Mouse (Mus musculus) frontal cortex, postnatal 14 days (tissue): Measurements from ENCODE around the gene Ppp1r13l.
A peak's percentile ranks its signal among the peaks of the same experiment; 100 is the strongest.

Source experiments
- DNase-seq, 2 experiments: peaks; one replicate each; pipeline ENCODE4 v3.0.0; 2022; ENCODE audit warnings: low spot score in 2 of 2

Gene Ppp1r13l

DNA sequence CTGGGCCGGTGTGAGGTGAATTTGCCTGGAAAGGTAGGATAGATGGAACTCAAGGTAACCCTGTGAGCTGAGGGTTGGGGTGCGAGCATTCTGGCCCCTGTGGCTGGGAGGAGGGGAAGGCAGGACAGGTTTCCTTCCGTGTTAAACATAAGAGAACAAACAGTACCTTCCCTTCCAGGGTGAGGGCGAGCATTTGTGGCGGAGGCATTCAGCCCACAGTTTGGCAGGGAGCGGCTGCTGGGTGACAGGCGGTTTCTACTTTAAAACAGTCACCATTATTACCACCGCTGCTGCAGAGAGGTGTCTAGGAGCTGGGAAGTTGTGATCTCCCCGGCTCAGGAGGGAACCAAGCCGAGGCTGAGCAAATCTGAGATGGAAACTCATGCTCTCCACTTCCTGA lies 22.4 kb upstream of the Ppp1r13l start:
- DNase-seq: no peak

DNA sequence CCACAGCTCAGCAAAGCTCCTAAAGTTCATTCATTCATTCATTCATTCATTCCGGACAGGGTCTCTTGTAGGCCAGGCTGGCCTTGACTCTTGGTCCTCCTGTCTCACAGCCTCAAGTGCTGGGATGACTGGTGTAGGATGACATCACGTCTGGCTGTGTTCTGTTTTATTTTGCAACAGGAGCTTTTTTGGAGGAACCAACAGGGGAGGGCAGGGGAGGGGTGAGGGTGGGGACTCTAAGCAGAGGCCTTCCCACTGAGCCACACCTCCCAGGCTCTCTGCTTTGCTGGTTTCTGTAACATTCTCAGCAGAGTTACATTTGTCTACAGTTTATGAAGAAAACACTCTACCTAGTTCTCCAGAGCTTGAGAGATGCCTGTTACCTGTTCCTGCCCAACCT lies 21.5 kb upstream of the Ppp1r13l start:
- no peak for DNase-seq

GRCm38 (mm10) chr7:19338596-19338995 lies 21.0 kb upstream of the Ppp1r13l start:
- no peak for DNase-seq

- no peak for DNase-seq
Measured at GRCm38 (mm10) chr7:19341250-19341649, 18.3 kb upstream of the Ppp1r13l start.

DNA sequence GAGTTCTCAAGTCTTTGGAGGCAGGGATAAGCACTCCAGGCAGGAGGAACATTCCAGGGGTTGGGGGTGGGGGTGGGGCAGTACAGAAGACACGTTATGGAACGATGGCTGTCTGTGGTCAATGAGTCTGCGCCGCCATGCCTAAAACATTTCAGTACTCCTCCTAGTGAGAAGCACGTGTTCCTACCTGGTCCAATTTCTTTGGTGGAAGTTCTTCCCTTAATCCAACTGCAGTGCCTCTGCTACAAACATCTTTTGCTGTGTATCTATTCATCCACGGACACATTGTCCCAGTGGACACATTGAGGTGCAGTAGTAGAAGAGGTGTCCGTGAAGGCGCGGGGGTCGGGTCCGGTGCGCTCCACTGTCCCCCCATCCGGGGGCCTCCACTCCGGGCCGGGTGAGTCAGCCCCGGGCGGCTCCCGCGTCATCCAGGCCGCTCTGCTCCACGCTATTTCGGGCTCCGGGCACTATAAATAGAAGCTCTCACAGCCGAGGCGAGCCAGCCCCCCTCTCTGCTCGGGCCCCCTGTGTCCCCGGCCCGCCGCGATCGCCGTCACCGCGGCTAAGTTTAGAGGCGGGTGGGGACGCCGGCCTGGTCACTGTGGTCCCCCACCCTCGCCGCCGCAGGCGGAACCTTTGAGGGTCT lies 17.7 kb upstream of the Ppp1r13l start:
- DNase-seq: peak in 1 of 2 experiments; percentile 48

GRCm38 (mm10) chr7:19342481-19343027 lies 17.0 kb upstream of the Ppp1r13l start:
- DNase-seq: peak; percentile 78 to 92

- peak in 1 of 2 experiments; percentile 73 for DNase-seq
Measured at GRCm38 (mm10) chr7:19343210-19343808, 16.2 kb upstream of the Ppp1r13l start.

DNA sequence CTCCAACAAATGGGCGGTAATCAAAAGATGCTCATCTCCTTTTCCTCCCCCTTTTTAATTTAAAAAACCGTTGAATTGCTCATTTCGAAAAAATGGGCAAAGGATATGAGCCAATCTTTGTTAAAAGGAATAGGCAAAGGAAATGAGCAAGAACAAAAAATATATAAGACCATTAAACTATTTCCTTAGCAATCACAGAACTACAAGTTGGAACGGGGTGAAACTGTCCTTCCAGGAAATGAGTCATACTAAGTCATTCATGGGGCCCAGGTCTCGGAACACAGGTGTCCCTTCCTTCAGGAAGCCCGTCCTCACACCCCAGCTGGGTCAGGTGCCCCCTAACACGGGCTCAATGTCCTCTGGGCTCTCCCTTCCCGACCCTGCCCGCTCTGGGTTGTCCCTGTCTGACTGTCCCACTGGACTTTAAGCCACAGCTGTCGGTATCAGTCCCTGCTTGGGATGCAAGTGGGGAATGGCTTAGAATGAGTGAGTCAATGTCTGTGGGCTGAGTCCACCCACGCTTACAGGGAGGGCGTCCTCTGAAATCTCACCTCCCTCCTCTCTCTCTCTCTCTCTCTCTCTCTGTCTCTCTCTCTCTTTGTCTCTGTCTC lies 15.2 kb upstream of the Ppp1r13l start, which contains the start of gene Ercc1:
Gene Ercc1, plus strand, starts transcription at position 542 of the 611 bp plus-strand sequence.
- DNase-seq: no peak

GRCm38 (mm10) chr7:19344938-19345471 lies 14.5 kb upstream of the Ppp1r13l start:
- peak; percentile 91 to 93 for DNase-seq

GRCm38 (mm10) chr7:19349188-19349915 lies 10.2 kb upstream of the Ppp1r13l start:
- no peak for DNase-seq

DNA sequence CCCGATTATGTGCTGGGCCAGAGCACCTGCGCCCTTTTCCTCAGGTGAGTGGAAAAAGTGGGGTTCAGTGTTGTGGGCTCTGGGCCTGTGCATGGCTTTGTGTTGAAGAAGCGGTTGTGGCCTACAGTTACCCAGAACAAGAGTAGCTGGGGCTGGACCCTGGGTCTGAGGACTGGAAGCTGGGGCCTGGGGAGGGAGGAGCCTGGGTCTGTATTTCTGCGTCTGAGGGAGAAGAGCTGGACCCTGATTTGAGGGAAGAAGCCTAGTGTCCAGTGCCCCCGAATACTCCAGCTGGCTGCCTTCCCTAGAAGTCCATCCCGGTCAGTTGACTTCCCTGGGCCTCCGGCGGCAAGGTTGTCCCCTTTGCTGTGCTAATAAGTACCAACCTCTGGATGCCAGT lies 9.3 kb upstream of the Ppp1r13l start:
- DNase-seq: no peak

DNA sequence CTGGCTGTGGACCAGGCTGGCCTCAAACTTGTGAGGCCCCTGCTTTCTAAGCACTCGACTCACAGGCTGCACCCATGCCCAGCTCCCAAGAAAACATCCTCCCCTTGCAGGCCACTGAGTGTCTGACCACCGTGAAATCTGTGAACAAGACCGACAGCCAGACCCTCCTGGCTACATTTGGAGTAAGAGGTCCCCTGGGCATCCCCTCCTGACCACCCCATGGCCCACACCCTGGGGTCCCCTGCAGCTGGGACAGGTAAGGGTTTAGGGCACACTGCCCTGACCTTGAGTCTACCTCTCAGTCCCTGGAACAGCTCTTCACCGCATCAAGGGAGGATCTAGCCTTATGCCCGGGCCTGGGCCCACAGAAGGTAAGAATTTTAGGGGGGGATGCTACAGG lies 4.6 kb upstream of the Ppp1r13l start:
- no peak for DNase-seq

- no peak for DNase-seq
Measured at GRCm38 (mm10) chr7:19356311-19356710, 3.2 kb upstream of the Ppp1r13l start.

- no peak for DNase-seq
Measured at GRCm38 (mm10) chr7:19357381-19358375, 1.9 kb upstream of the Ppp1r13l start.

DNA sequence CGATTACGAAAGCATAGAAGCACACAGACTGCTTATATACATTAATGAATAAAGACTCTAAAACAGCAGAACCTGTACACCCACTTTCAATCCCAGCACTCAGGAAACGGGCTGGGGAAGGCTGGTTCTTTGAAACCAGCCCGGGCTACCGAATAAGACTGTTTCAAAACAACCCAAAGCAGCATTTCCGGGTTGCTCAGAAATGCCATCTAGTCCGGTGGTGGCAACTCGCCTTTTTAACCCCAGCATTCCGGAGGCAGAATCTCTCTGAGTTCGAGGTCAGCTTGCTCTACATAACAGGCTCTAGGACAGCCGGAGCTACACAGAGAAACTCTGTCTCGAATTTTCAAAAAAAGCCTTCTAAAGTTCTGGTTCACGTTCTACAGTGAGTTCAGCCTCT lies 915 bp upstream of the Ppp1r13l start:
- no peak for DNase-seq

GRCm38 (mm10) chr7:19359892-19360641 lies 518 bp downstream of the Ppp1r13l start:
- peak; percentile 62 to 70 for DNase-seq

DNA sequence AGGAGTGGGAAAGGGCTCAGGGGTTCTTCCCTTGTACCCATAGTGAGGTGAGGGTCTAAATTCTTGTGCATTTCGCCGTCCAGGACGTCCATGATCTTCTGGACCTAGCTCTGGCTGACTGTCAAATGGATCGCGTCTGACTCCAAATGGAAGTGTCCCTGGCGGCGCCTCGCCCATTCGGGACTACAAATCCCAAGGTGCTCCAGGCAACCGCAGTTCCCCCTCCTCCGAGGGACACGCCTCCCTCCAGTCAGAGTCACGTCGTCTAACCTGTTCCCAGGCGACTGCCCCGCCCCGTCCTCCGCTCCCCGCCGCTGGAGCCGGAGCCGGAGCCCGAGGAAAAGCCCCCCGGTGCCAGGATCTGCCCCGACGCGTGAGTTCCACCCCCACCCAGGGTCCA lies 1.4 kb downstream of the Ppp1r13l start:
- peak; percentile 84 to 86 for DNase-seq

DNA sequence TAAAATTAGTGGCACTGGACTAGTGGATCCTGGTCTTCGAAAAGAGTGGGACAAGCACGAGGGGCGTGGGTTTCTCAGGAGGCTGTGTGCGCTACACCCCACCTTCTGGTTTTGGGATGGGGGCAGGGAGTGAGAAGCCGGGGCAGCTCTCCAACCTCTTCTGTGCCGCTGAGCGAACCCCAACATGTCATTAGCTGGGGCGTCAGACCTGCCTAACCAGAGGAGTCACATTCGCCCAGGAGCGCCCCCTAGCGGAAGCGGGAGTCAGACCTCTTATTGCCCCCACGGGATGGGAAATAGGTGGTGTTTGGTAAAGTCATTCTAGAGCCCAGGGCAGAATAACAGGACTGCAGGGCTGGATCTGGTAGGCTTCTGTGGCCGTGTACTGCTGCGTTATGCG lies 2.2 kb downstream of the Ppp1r13l start:
- DNase-seq: peak in 1 of 2 experiments; percentile 53

GRCm38 (mm10) chr7:19362276-19362675 lies 2.7 kb downstream of the Ppp1r13l start:
- DNase-seq: no peak

DNA sequence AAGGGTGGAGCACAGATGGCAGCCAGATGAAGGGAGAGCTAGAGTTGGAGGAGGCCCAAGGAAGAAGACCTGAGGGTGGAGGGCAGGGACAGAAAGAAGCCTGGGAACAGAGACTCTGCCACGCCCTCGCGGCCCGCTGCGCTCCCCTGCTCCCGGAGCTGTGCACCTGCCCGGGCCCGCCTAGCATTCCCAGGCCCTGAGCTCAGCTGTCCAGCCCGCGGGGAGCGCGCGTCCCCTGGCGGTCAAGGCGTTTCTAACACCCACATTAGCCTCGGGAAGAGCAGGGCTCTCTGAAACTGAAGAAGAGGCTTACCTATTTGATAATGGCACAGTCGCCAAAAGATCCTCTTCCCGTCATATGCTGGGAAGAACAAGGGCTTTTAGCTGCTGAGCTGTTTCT lies 4.3 kb downstream of the Ppp1r13l start:
- DNase-seq: no peak
